Mouse (Mus musculus) hindbrain, embryonic 14.5 days (tissue): ENCODE measurements around the gene Sdk1. TPM values are rescaled to one million over a fixed set of nuclear protein-coding genes. Genes with fewer than 3 reads are reported as not detected.

Experiments used
- ATAC-seq: fragments of 200-750 bp; cut with Nextera tagmentation; 2 replicates; pipeline ENCODE4 v1.8.0; 2017; ENCODE audit warnings: moderate number of reproducible peaks, mild to moderate bottlenecking, moderate TSS enrichment, moderate library complexity; ENCODE audit not compliant: low FRiP score
- DNase-seq: peaks from one replicate; pipeline ENCODE4 v3.0.0-alpha.2; 2015; ENCODE audit warnings: low spot score
- H3K27ac ChIP-seq: fragments of 300-500 bp; sonication (generic); 2 replicates; pipeline ENCODE4 v1.5.1; 2014; ENCODE audit warnings: mild to moderate bottlenecking, moderate library complexity
- H3K27me3 ChIP-seq: fragments of 300-500 bp; sonication (generic); 2 replicates; pipeline ENCODE4 v1.6.1; 2014; ENCODE audit warnings: mild to moderate bottlenecking, low read length, mixed read lengths; ENCODE audit not compliant: control insufficient read depth, insufficient read depth
- H3K36me3 ChIP-seq: fragments of 300-500 bp; sonication (generic); replicated peaks from 2 replicates; pipeline ENCODE4 v1.6.1; 2014; ENCODE audit not compliant: control insufficient read depth, insufficient read depth
- H3K4me1 ChIP-seq: fragments of 300-500 bp; sonication (generic); replicated peaks from 2 replicates; pipeline ENCODE4 v1.6.1; 2014; ENCODE audit warnings: antibody characterized with exemption, low read length, mixed read lengths; ENCODE audit not compliant: control insufficient read depth, insufficient read depth
- H3K4me2 ChIP-seq: fragments of 300-500 bp; sonication (generic); replicated peaks from 2 replicates; pipeline ENCODE4 v1.6.1; 2014; ENCODE audit warnings: mild to moderate bottlenecking, moderate library complexity
- H3K4me3 ChIP-seq: fragments of 300-500 bp; sonication (generic); replicated peaks from 2 replicates; pipeline ENCODE4 v1.5.1; 2014; ENCODE audit warnings: mild to moderate bottlenecking, low read length
- H3K9ac ChIP-seq: fragments of 300-500 bp; sonication (generic); 2 replicates; pipeline ENCODE4 v1.6.1; 2014
- H3K9me3 ChIP-seq: fragments of 300-500 bp; sonication (generic); 2 replicates; pipeline ENCODE4 v1.6.1; 2016; ENCODE audit warnings: low read length; ENCODE audit not compliant: control insufficient read depth
- WGBS: fragments of 180-500 bp; shearing (Covaris S2); extraction: QIAGEN DNeasy Blood & Tissue Kit; methylation state at CpG from one replicate; pipeline ENCODE4 v1.1.7; 2014; 5-methylcytosine and 5-hydroxymethylcytosine counted together
- polyA plus RNA-seq: library from polyadenylated mRNA; unstranded; fragments of >200 nt; fragmentation: Nextera tagmentation; extraction: Ambion mirVana; gene quantifications from 2 replicates; pipeline ENCODE4 v1.2.1, GENCODE M21; 2014

Gene Sdk1
- polyA plus RNA-seq, 1 experiment from 2014 or later: 2.5 TPM

- WGBS: 61% methylated on average over 8 of the region's 8 CpGs
- H3K9me3 ChIP-seq: no peaks in the 10 kb centered on the region
- no peak overlapping the region for H3K27ac ChIP-seq
- H3K9ac ChIP-seq: no peak overlapping the region
- H3K27me3 ChIP-seq: no peaks in the 10 kb centered on the region
- H3K4me2 ChIP-seq: no peak overlapping the region
- no peaks in the 10 kb centered on the region for H3K36me3 ChIP-seq
- H3K4me3 ChIP-seq: no peak overlapping the region
- DNase-seq: no peak
- H3K4me1 ChIP-seq: peaks cover 6% of the 10 kb centered on the region; the same call in 1 of the 2 replicates
- ATAC-seq: no peak
These were observed 162.5 kb downstream of the Sdk1 start for GRCm38 (mm10) chr5:141403741-141404140.

GRCm38 (mm10) chr5:141404651-141405050 is 163.4 kb downstream of the Sdk1 start:
- ATAC-seq (no peak), DNase-seq (no peak)
- 35% methylated on average over 2 of the region's 2 CpGs for WGBS
- H3K36me3 ChIP-seq: no peaks in the 10 kb centered on the region
- H3K27me3 ChIP-seq: no peaks in the 10 kb centered on the region
- H3K4me1 ChIP-seq: peaks cover 6% of the 10 kb centered on the region; the same call in 1 of the 2 replicates
- no peaks in the 10 kb centered on the region for H3K9me3 ChIP-seq
- H3K27ac ChIP-seq: no peak overlapping the region
- no peak overlapping the region for H3K4me3 ChIP-seq
- H3K4me2 ChIP-seq: no peak overlapping the region
- H3K9ac ChIP-seq: no peak overlapping the region

- Histone ChIP-seq H3K9ac (no peak overlapping the region), H3K36me3 (no peaks in the 10 kb centered on the region), H3K4me3 (no peak overlapping the region), H3K4me2 (no peak overlapping the region), H3K9me3 (no peaks in the 10 kb centered on the region), H3K4me1 (peaks cover 6% of the 10 kb centered on the region; the same call in 1 of the 2 replicates), H3K27ac (no peak overlapping the region), H3K27me3 (no peaks in the 10 kb centered on the region)
- DNase-seq (no peak), ATAC-seq (no peak)
- WGBS: 66% methylated on average over 7 of the region's 7 CpGs
These were observed 165.6 kb downstream of the Sdk1 start for GRCm38 (mm10) chr5:141406926-141407325.

GRCm38 (mm10) chr5:141413013-141413412 is 171.7 kb downstream of the Sdk1 start:
- Histone ChIP-seq H3K36me3 (no peaks in the 10 kb centered on the region), H3K4me1 (0 out of 2 replicates have a peak, but pooled peaks cover 4% of the 10 kb centered on the region), H3K9me3 (no peaks in the 10 kb centered on the region), H3K4me3 (no peak overlapping the region), H3K27ac (no peak overlapping the region), H3K9ac (no peak overlapping the region), H3K4me2 (no peak overlapping the region), H3K27me3 (no peaks in the 10 kb centered on the region)
- ATAC-seq (no peak), DNase-seq (no peak)
- 62% methylated on average over 11 of the region's 11 CpGs for WGBS

GRCm38 (mm10) chr5:141415644-141416243 is 174.5 kb downstream of the Sdk1 start:
- no peak for DNase-seq
- H3K4me1 ChIP-seq: 0 out of 2 replicates have a peak, but pooled peaks cover 4% of the 10 kb centered on the region

GRCm38 (mm10) chr5:141428132-141428531 is 186.8 kb downstream of the Sdk1 start:
- DNase-seq (no peak), ATAC-seq (no peak)
- Histone ChIP-seq H3K9ac (no peak overlapping the region), H3K36me3 (no peaks in the 10 kb centered on the region), H3K27me3 (no peaks in the 10 kb centered on the region), H3K27ac (no peak overlapping the region), H3K9me3 (no peaks in the 10 kb centered on the region), H3K4me1 (no peaks in the 10 kb centered on the region), H3K4me3 (no peak overlapping the region), H3K4me2 (no peak overlapping the region)
- 81% methylated on average over 3 of the region's 3 CpGs for WGBS

More at GRCm38 (mm10) chr5:141415644-141416243, 174.5 kb downstream of the Sdk1 start:
- Histone ChIP-seq H3K27me3 (no peaks in the 10 kb centered on the region), H3K27ac (no peak overlapping the region), H3K9ac (no peak overlapping the region), H3K9me3 (no peaks in the 10 kb centered on the region), H3K4me2 (no peak overlapping the region), H3K4me3 (no peak overlapping the region), H3K36me3 (no peaks in the 10 kb centered on the region)
- 86% methylated on average over 10 of the region's 10 CpGs for WGBS
- ATAC-seq: no peak

GRCm38 (mm10) chr5:141433286-141433685 is 192.0 kb downstream of the Sdk1 start:
- ATAC-seq: no peak
- no peak for DNase-seq
- WGBS: 65% methylated on average over 2 of the region's 2 CpGs

GRCm38 (mm10) chr5:141447247-141447646 is 206.0 kb downstream of the Sdk1 start:
- no peaks in the 10 kb centered on the region for H3K27me3 ChIP-seq
- H3K4me1 ChIP-seq: no peaks in the 10 kb centered on the region; the same call in 1 of the 2 replicates
- 92% methylated on average over 1 of the region's 1 CpGs for WGBS
- ATAC-seq: no peak
- DNase-seq: no peak
- no peaks in the 10 kb centered on the region for H3K9me3 ChIP-seq
- no peak overlapping the region for H3K4me3 ChIP-seq
- no peaks in the 10 kb centered on the region for H3K36me3 ChIP-seq
- H3K4me2 ChIP-seq: no peak overlapping the region
- no peak overlapping the region for H3K9ac ChIP-seq
- H3K27ac ChIP-seq: no peak overlapping the region

More at GRCm38 (mm10) chr5:141433286-141433685, 192.0 kb downstream of the Sdk1 start:
- Histone ChIP-seq H3K27me3 (no peaks in the 10 kb centered on the region), H3K9me3 (no peaks in the 10 kb centered on the region), H3K9ac (no peak overlapping the region), H3K27ac (no peak overlapping the region), H3K36me3 (no peaks in the 10 kb centered on the region), H3K4me2 (no peak overlapping the region), H3K4me3 (no peak overlapping the region), H3K4me1 (no peaks in the 10 kb centered on the region)

GRCm38 (mm10) chr5:141463417-141463816 is 222.1 kb downstream of the Sdk1 start:
- DNase-seq (no peak), ATAC-seq (no peak)
- Histone ChIP-seq H3K4me2 (no peak overlapping the region), H3K9ac (no peak overlapping the region), H3K27ac (no peak overlapping the region), H3K4me1 (peaks cover 1% of the 10 kb centered on the region; the same call in 1 of the 2 replicates), H3K27me3 (no peaks in the 10 kb centered on the region), H3K36me3 (no peaks in the 10 kb centered on the region), H3K9me3 (no peaks in the 10 kb centered on the region), H3K4me3 (no peak overlapping the region)
- WGBS: 78% methylated on average over 2 of the region's 2 CpGs
